Mouse (Mus musculus): Measurements from ENCODE around the gene Map4k3.

DNA sequence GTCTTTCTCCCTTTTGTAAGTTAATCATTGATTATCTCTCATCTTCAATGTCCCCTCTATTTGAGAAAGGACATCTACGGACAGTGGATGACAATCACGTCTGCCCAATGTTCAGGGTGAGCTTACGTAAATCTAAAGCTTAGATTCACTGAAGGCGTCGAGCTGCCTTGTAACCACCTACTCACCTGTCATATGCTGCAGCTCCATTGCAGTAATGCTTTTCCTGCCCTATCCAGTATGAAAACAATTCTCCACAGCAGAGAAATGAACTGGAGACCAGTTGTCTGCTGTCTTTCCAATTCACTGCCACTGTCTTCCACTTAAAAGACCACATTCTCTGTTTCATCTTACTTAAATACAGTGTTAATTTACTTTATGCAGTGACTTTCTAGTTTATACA is 68.5 kb downstream of the Map4k3 start:
- TF ChIP-seq POLR2A (IDR thresholded peaks at IDR 0.05; ENCODE audit: extremely low read depth, insufficient read depth, low read length), result no peak
- no peak for TF ChIP-seq CTCF (IDR thresholded peaks at IDR 0.05; ENCODE audit: low read depth, low read length)

All from liver, adult 2 months (tissue).